Mouse (Mus musculus): ENCODE data around the gene Fam181a.
A peak's percentile ranks its signal among the peaks of the same experiment; 100 is the strongest.

The Fam181a gene

GRCm38 (mm10) chr12:103310744-103311267, at the start of gene Fam181a:
Gene Fam181a, plus strand, starts transcription at chr12:103310975.
- DNase-seq: no peak

- DNase-seq: no peak
These were observed 48.5 kb upstream of the Fam181a start for GRCm38 (mm10) chr12:103262017-103262865.

- no peak for DNase-seq
These were observed 44.2 kb upstream of the Fam181a start for GRCm38 (mm10) chr12:103266605-103267004.

- no peak for DNase-seq
These were observed 38.6 kb upstream of the Fam181a start for GRCm38 (mm10) chr12:103272176-103272575.

- no peak for DNase-seq
These were observed 37.7 kb upstream of the Fam181a start for GRCm38 (mm10) chr12:103273051-103273450.

- no peak for DNase-seq
These were observed 37.0 kb upstream of the Fam181a start for GRCm38 (mm10) chr12:103273732-103274131.

GRCm38 (mm10) chr12:103276422-103276821, 34.4 kb upstream of the Fam181a start:
- DNase-seq: no peak

- no peak for DNase-seq
These were observed 29.3 kb upstream of the Fam181a start for GRCm38 (mm10) chr12:103281491-103281890.

GRCm38 (mm10) chr12:103281912-103282311, 28.9 kb upstream of the Fam181a start:
- DNase-seq: peak in 1 of 2 experiments; percentile 12

- no peak for DNase-seq
These were observed 27.8 kb upstream of the Fam181a start for GRCm38 (mm10) chr12:103282936-103283335.

GRCm38 (mm10) chr12:103283411-103283810, 27.4 kb upstream of the Fam181a start:
- no peak for DNase-seq

- no peak for DNase-seq
These were observed 23.5 kb upstream of the Fam181a start for GRCm38 (mm10) chr12:103287276-103287675.

- DNase-seq: no peak
These were observed 18.4 kb upstream of the Fam181a start for GRCm38 (mm10) chr12:103292366-103292765.

GRCm38 (mm10) chr12:103296292-103296691, 14.5 kb upstream of the Fam181a start:
- peak in 1 of 2 experiments; percentile 9 for DNase-seq

GRCm38 (mm10) chr12:103300493-103300892, 10.3 kb upstream of the Fam181a start:
- no peak for DNase-seq

GRCm38 (mm10) chr12:103301645-103302044, 9.1 kb upstream of the Fam181a start:
- DNase-seq: peak; percentile 57 to 71

- DNase-seq: no peak
These were observed 7.8 kb upstream of the Fam181a start for GRCm38 (mm10) chr12:103302960-103303359.

- DNase-seq: peak in 1 of 2 experiments; percentile 19
These were observed 4.6 kb upstream of the Fam181a start for GRCm38 (mm10) chr12:103306224-103306623.

GRCm38 (mm10) chr12:103306720-103307119, 4.1 kb upstream of the Fam181a start:
- DNase-seq: peak; percentile 16 to 34

GRCm38 (mm10) chr12:103311921-103312320, 1.1 kb downstream of the Fam181a start:
- no peak for DNase-seq

- DNase-seq: no peak
These were observed 2.5 kb downstream of the Fam181a start for GRCm38 (mm10) chr12:103313274-103313673.

- peak in 1 of 2 experiments; percentile 20 for DNase-seq
These were observed 3.3 kb downstream of the Fam181a start for GRCm38 (mm10) chr12:103313871-103314639.

GRCm38 (mm10) chr12:103314640-103315361, 4.0 kb downstream of the Fam181a start:
- no peak for DNase-seq
